Mouse (Mus musculus) ES-Bruce4 (cell line): Measurements from ENCODE around the gene Copz1. TPM values are rescaled to one million over a fixed set of nuclear protein-coding genes. Genes with fewer than 3 reads are reported as not detected.
"Not testable (repeated sequence)": the region's sequence is repeated elsewhere in the genome, so short reads cannot be mapped to it uniquely, and the experiment has no call there.

ENCODE experiments used
- H3K27ac ChIP-seq: 2 replicates; pipeline ENCODE4 v1.5.1; 2012; ENCODE audit warnings: low read length, inconsistent platforms; ENCODE audit not compliant: insufficient read depth
- H3K27me3 ChIP-seq: 2 replicates; pipeline ENCODE4 v1.6.1; 2012; ENCODE audit warnings: mild to moderate bottlenecking, low read length, inconsistent platforms; ENCODE audit not compliant: control insufficient read depth, poor library complexity, insufficient read depth, severe bottlenecking
- H3K36me3 ChIP-seq: 2 replicates; pipeline ENCODE4 v1.6.1; 2012; ENCODE audit warnings: inconsistent platforms, mild to moderate bottlenecking, low read length, moderate library complexity; ENCODE audit not compliant: control insufficient read depth, poor library complexity, insufficient read depth, severe bottlenecking
- H3K4me1 ChIP-seq: one replicate; pipeline ENCODE4 v1.8.1; 2011; ENCODE audit warnings: low read length; ENCODE audit not compliant: control insufficient read depth, insufficient read depth
- H3K4me3 ChIP-seq: 2 replicates; pipeline ENCODE4 v1.5.1; 2011; ENCODE audit warnings: low read depth, mild to moderate bottlenecking, low read length
- H3K9ac ChIP-seq: 2 replicates; pipeline ENCODE4 v1.6.1; 2012; ENCODE audit warnings: low read depth, mild to moderate bottlenecking, inconsistent platforms; ENCODE audit not compliant: poor library complexity, severe bottlenecking
- H3K9me3 ChIP-seq: replicated peaks from 2 replicates; pipeline ENCODE4 v1.6.1; 2012; ENCODE audit warnings: mild to moderate bottlenecking, low read length, inconsistent platforms; ENCODE audit not compliant: control insufficient read depth, poor library complexity, insufficient read depth, severe bottlenecking
- CTCF ChIP-seq: IDR thresholded peaks from one replicate; pipeline ENCODE4 v1.8.1; 2011; ENCODE audit warnings: low read depth, low read length
- EP300 ChIP-seq: IDR thresholded peaks from 2 replicates; pipeline ENCODE4 v1.6.1; 2011; ENCODE audit warnings: low read depth, low read length; ENCODE audit not compliant: insufficient read depth
- POLR2A ChIP-seq: IDR thresholded peaks from one replicate; pipeline ENCODE4 v1.8.1; 2011; ENCODE audit warnings: low read length; ENCODE audit not compliant: insufficient read depth
- polyA plus RNA-seq: library from polyadenylated mRNA; stranded (reverse); fragments of >200 nt; gene quantifications from 2 replicates; pipeline ENCODE4 v1.2.4, GENCODE M21; 2011; ENCODE audit warnings: low read depth; ENCODE audit not compliant: missing spikeins, insufficient read depth, insufficient read length

Gene Copz1
- polyA plus RNA-seq, 1 experiment = 140 TPM

DNA sequence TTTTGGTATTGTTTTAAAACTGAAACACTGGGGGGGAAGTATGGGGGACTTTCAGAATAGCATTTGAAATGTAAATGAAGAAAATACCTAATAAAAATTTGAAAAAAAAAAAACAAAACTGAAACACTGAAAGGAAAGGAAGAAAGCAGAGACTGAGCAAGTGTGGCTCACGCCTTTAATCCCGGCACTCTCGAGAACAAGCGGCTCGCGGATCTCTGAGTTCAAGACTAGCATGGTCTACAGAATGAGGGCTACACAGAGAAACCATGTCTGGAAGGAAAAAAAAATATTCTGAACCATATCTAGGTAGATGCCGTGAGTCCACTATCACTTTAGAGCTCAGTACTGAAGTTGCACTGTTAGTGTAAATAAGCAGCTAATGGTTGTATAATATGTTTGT, 35.2 kb upstream of the Copz1 start:
- H3K9ac ChIP-seq = peak overlapping the region; percentile 48; the same call in 1 of the 2 replicates
- H3K27me3 ChIP-seq = no peaks in the 10 kb centered on the region
- H3K36me3 ChIP-seq = peaks cover 20% of the 10 kb centered on the region
- H3K4me3 ChIP-seq = no peak overlapping the region; the same call in 1 of the 2 replicates
- H3K27ac ChIP-seq = no peak overlapping the region
- no peaks in the 10 kb centered on the region for H3K9me3 ChIP-seq
- no peaks in the 10 kb centered on the region for H3K4me1 ChIP-seq
- TF ChIP-seq CTCF = no peak
- TF ChIP-seq POLR2A = no peak
- TF ChIP-seq EP300 = no peak

DNA sequence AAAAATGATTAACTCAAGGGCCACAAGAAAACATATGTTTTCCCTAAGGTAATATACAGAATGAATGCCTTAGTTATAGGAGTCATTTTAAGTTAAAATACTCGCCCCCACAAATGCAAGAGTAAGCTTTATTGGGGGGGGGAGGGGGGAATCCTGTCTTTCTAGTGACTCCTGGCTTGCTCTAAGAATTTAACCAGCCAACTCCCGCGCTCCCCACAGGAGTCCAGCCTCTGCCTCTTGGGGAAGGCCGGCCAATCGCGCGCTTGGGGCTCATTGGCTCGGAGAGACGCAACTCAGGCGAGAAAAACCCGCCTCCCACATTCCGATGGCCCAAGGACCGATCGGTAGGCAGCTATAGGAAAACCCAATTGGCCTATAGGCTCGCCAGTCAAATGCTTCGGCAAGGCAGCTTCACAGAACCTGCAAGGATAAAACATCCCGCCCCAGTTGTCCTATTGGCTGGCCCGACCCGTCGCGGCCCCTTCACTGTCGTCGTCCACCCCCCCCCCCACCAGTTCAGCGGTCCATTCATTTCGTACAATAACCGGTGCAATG, 33.3 kb upstream of the Copz1 start:
- Histone ChIP-seq H3K9ac (peak overlapping the region; percentile 74), H3K9me3 (no peaks in the 10 kb centered on the region), H3K27me3 (no peaks in the 10 kb centered on the region), H3K36me3 (peaks cover 36% of the 10 kb centered on the region), H3K4me1 (no peaks in the 10 kb centered on the region), H3K4me3 (peak overlapping the region; percentile 84), H3K27ac (peak overlapping the region; percentile 56)
- TF ChIP-seq POLR2A = no peak
- TF ChIP-seq CTCF = no peak
- no peak for TF ChIP-seq EP300

DNA sequence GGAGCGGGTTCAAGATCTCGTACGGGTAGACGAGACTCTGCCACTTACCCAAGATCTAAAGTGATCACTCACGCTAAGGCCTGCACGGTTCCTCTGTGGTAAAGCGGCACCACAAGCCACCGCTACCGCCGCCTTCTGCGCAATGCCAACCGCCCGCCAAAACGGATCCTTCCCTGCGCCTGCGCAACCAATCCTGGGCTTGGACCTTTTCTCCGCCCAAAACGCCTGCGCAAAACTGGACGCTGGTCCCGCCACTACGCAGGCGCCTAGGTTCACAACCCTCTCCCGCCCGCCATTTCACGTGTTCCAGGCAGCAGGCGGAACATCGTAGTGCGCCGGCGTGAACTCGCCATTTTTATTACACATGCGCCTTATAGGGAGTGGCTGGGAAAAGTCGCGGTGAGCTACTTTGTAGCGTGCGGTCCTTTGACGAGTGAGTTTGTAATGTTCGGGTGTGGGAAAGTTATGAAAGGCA, 32.8 kb upstream of the Copz1 start, which contains the start of gene Cbx5:
Cbx5 (minus strand) TSS at position 132 of the 475 bp plus-strand sequence.
- Histone ChIP-seq H3K9ac (peak within 1 kb of the TSS; percentile 92), H3K27me3 (no peaks in the 10 kb centered on the region), H3K4me1 (no peaks in the 10 kb centered on the region), H3K4me3 (peak within 1 kb of the TSS; percentile 94), H3K36me3 (peaks cover 36% of the 10 kb centered on the region), H3K9me3 (no peaks in the 10 kb centered on the region), H3K27ac (peak within 1 kb of the TSS; percentile 87)
- TF ChIP-seq POLR2A = peak; percentile 28
- TF ChIP-seq EP300 = no peak

DNA sequence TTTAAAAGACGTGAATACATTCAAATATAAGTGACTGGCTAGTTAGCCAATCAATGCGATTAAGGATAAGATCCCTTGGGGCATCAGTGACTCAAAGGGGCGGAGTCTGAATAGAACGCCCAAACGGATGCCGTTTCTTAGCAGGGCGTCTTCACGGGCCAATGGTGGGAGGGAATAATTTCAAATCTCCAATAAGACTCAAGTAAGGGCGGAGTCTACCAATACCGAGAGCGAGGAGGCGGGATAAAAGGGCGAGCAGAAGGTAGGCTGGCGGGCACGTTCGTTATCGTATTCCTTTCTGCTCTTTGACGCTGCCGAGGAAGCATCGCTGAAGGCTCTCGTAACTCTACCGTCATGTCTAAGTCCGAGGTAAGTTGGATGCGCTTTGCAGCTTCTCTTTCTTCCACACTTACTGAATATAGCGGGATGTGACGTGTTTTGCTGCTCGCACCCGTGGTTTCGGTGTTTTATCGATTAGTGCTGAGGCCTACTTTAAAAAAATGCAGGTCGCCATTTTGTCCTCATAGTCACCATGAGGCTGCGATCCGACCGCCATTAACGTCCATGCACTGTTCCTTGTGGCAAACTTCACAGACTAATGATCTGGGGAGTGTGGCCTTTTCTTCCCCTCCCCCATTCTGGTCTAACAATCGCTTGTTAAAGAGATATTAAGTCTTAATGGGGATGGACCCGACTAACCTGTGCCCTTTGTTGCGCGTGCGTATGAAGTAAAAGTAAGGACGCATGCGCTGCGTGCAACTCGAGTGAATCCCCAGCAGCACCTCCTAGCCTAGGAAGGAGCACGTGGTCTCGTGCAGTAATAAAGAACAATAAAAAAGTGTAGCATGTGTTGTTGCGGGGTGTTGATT, 32.1 kb upstream of the Copz1 start, which contains the start of gene Hnrnpa1:
Hnrnpa1 (plus strand) TSS at position 273 of the 869 bp plus-strand sequence.
- peaks cover 40% of the 10 kb centered on the region for H3K36me3 ChIP-seq
- no peaks in the 10 kb centered on the region for H3K4me1 ChIP-seq
- peak within 1 kb of the TSS; percentile 92 for H3K9ac ChIP-seq
- peak within 1 kb of the TSS; percentile 94 for H3K4me3 ChIP-seq
- TF ChIP-seq EP300 = no peak
- TF ChIP-seq CTCF = no peak
- peak; percentile 98 for TF ChIP-seq POLR2A
- H3K27ac ChIP-seq = peak within 1 kb of the TSS; percentile 87
- no peaks in the 10 kb centered on the region for H3K27me3 ChIP-seq
- no peaks in the 10 kb centered on the region for H3K9me3 ChIP-seq

- peak overlapping the region; percentile 94 for H3K4me3 ChIP-seq
- H3K27ac ChIP-seq = peak overlapping the region; percentile 87
- H3K9ac ChIP-seq = peak overlapping the region; percentile 92
- H3K36me3 ChIP-seq = peaks cover 50% of the 10 kb centered on the region
- H3K27me3 ChIP-seq, H3K9me3 ChIP-seq, H3K4me1 ChIP-seq: not testable (repeated sequence)
Measured at GRCm38 (mm10) chr15:103241071-103242018, 31.2 kb upstream of the Copz1 start.
